Comparison of ENCODE assay signal across 8 mouse cellular contexts in genomic region chr12:12942364-12943050, GRCm38 (mm10). TPM values are rescaled to one million over a fixed set of nuclear protein-coding genes. Genes with fewer than 3 reads are reported as not detected.
DNase-seq lines count a peak whose midpoint lies in the region; ATAC-seq and TF ChIP-seq lines count a peak whose summit lies in the region.

No protein-coding gene starts in this region.

- under 1% methylated on average over 47 of the region's 47 CpGs for WGBS in hindbrain, embryonic 16.5 days

- peak overlapping the region; percentile 91 for H3K27ac ChIP-seq in gastrocnemius, adult 2 months
- H3K27ac ChIP-seq in hindbrain, embryonic 16.5 days (ENCODE audit: low read depth, low read length): peak overlapping the region; percentile 93

- DNase-seq in ZHBTc4 (ENCODE audit: low read depth, low spot score): peak; percentile 95
- peak; percentile 80 to 82 for DNase-seq in cerebellum, postnatal 36 days
- DNase-seq in gastrocnemius, adult 2 months: peak; percentile 88
- peak; percentile 84 to 87 for DNase-seq in left cerebral cortex, adult 18-20 months (ENCODE audit: low spot score in 2 of 2)
- DNase-seq in lung, postnatal 4 days: peak; percentile 90
- DNase-seq in right cerebral cortex, adult 18-20 months: peak; percentile 87
- peak; percentile 67 for DNase-seq in urinary bladder, adult 2 months (ENCODE audit: low spot score)

- H3K27me3 ChIP-seq in hindbrain, embryonic 16.5 days (replicated peaks; ENCODE audit: control insufficient read depth, insufficient read depth, low read length): no peaks in the 10 kb centered on the region

- ATAC-seq in hindbrain, embryonic 16.5 days: peak; percentile 85

- H3K4me1 ChIP-seq in hindbrain, embryonic 16.5 days (ENCODE audit: control insufficient read depth, insufficient read depth, low read depth, low read length): peaks cover 2% of the 10 kb centered on the region; the same call in 1 of the 2 replicates

- intact Hi-C loops in gastrocnemius, adult 2 months (cut with DNase I): loop anchor here (1.0 to 10.0 kb wide), 5 partner anchors 160 to 523 kb away; no protein-coding TSS in a partner anchor

- peak overlapping the region; percentile 87 for H3K4me3 ChIP-seq in gastrocnemius, adult 2 months
- peak overlapping the region; percentile 76 for H3K4me3 ChIP-seq in hindbrain, embryonic 16.5 days (ENCODE audit: low read length)

- peak overlapping the region; percentile 88 for H3K4me2 ChIP-seq in hindbrain, embryonic 16.5 days (ENCODE audit: low read length)

- no peaks in the 10 kb centered on the region for H3K9me3 ChIP-seq in hindbrain, embryonic 16.5 days (ENCODE audit: control insufficient read depth, low read length)

- TF ChIP-seq CTCF in gastrocnemius, adult 2 months (IDR thresholded peaks at IDR 0.05): peak; percentile 90

- H3K36me3 ChIP-seq in hindbrain, embryonic 16.5 days (ENCODE audit: control insufficient read depth, insufficient read depth, low read length): no peaks in the 10 kb centered on the region

- H3K9ac ChIP-seq in hindbrain, embryonic 16.5 days (ENCODE audit: low read depth, low read length): peak overlapping the region; percentile 95

RNA-seq across cellular contexts. Expression of gene Mycn, which starts 0.8 kb away (rescaled TPM):
- under 1 TPM; 0.31 to 0.50 TPM for total RNA-seq in gastrocnemius, adult 2 months (2021)
- polyA plus RNA-seq in hindbrain, embryonic 16.5 days (2015; fragmentation: Nextera tagmentation; extraction: Ambion mirVana): 56.9 and 63.5 TPM in 2 replicates
- 10 to 100 TPM; 10.8 to 12.8 TPM for total RNA-seq in left cerebral cortex, adult 18-20 months (2021)
- 0.74 and 0.78 TPM in 2 replicates for polyA plus RNA-seq in urinary bladder, adult 2 months (2012; rRNA removed)

Comparison
In these comparisons a context has a peak if more than half of its experiments do, and no peak if none do; other contexts are left out.
1. Peak in every context shown above with its lines: DNase-seq, ATAC-seq, H3K4me3 ChIP-seq and H3K27ac ChIP-seq.
2. RNA of gene Mycn, which starts 0.8 kb away (total RNA-seq): 10.8 to 12.8 TPM in left cerebral cortex, adult 18-20 months; 0.31 to 0.50 TPM in gastrocnemius, adult 2 months; every median in the first group is over 4 times any median in the second.